ENCODE assay signal across 21 mouse cellular contexts in genomic region chr10:31144489-31144872, GRCm38 (mm10).
DNase-seq lines count a peak whose midpoint lies in the region; ATAC-seq and TF ChIP-seq lines count a peak whose summit lies in the region.
"Had no signal": no experiment of that assay in that cellular context is flagged by ENCODE, and none has a peak within 500 bp of the region (broad histone marks: within the 10 kb centered on the region; RNA-seq: fewer than 3 reads in every experiment).

No protein-coding gene starts in this region.

- no peak overlapping the region for H3K9ac ChIP-seq in forebrain, embryonic 16.5 days (replicated peaks; ENCODE audit: low read depth, low read length)
- H3K9ac ChIP-seq in forebrain, embryonic 14.5 days (ENCODE audit: low read length): no peak overlapping the region
- no peak overlapping the region for H3K9ac ChIP-seq in hindbrain, postnatal 0 days (replicated peaks; ENCODE audit: low read length)
- no peak overlapping the region for H3K9ac ChIP-seq in hindbrain, embryonic 12.5 days
- H3K9ac ChIP-seq: heart, embryonic 12.5 days; heart, embryonic 15.5 days; hindbrain, embryonic 15.5 days had no signal

- no peaks in the 10 kb centered on the region for H3K9me3 ChIP-seq in forebrain, embryonic 16.5 days (ENCODE audit: control insufficient read depth, low read length)
- no peaks in the 10 kb centered on the region for H3K9me3 ChIP-seq in forebrain, embryonic 14.5 days (replicated peaks; ENCODE audit: control insufficient read depth, low read length)
- no peaks in the 10 kb centered on the region for H3K9me3 ChIP-seq in hindbrain, postnatal 0 days (ENCODE audit: low read length)
- H3K9me3 ChIP-seq in hindbrain, embryonic 12.5 days (replicated peaks): no peaks in the 10 kb centered on the region
- H3K9me3 ChIP-seq: heart, embryonic 12.5 days; heart, embryonic 15.5 days; hindbrain, embryonic 10.5 days; hindbrain, embryonic 15.5 days had no signal

- DNase-seq in forebrain, embryonic 14.5 days (ENCODE audit: low spot score): no peak
- DNase-seq in hindbrain, postnatal 0 days (ENCODE audit: low spot score): peak; percentile 7
- peak; percentile 37 for DNase-seq in brain, embryonic 14.5 days (ENCODE audit: low read depth)
- peak; percentile 20 for DNase-seq in brain, embryonic 18.5 days (ENCODE audit: low read depth, low spot score)
- DNase-seq: adrenal gland, adult 2 months; adrenal gland, postnatal 14 days; cerebellum, adult 18-20 months; gastrocnemius, postnatal 25 days; heart, adult 18-20 months; heart, postnatal 10 days; heart, postnatal 36 days; kidney, adult 18-20 months had no signal

- TF ChIP-seq POLR2A in brain, embryonic 14.5 days (IDR thresholded peaks at IDR 0.05; ENCODE audit: borderline replicate concordance, extremely low read depth, insufficient read depth, insufficient read length, poor library complexity, severe bottlenecking): no peak

- no peak for TF ChIP-seq CTCF in hindbrain, postnatal 0 days (IDR thresholded peaks at IDR 0.05; ENCODE audit: low read depth)
- TF ChIP-seq CTCF in brain, embryonic 14.5 days (IDR thresholded peaks at IDR 0.05; ENCODE audit: borderline replicate concordance, extremely low read depth, insufficient read depth, insufficient read length): no peak

- H3K27me3 ChIP-seq in forebrain, embryonic 16.5 days (replicated peaks; ENCODE audit: control insufficient read depth, insufficient read depth, low read length): no peaks in the 10 kb centered on the region
- no peaks in the 10 kb centered on the region for H3K27me3 ChIP-seq in forebrain, embryonic 14.5 days (replicated peaks; ENCODE audit: control insufficient read depth, insufficient read depth, low read length)
- H3K27me3 ChIP-seq in hindbrain, postnatal 0 days (ENCODE audit: insufficient read depth, low read length): no peaks in the 10 kb centered on the region
- no peaks in the 10 kb centered on the region for H3K27me3 ChIP-seq in hindbrain, embryonic 12.5 days
- H3K27me3 ChIP-seq: heart, embryonic 12.5 days; heart, embryonic 15.5 days; hindbrain, embryonic 15.5 days had no signal

- ATAC-seq in forebrain, embryonic 16.5 days: peak; percentile 83
- no peak for ATAC-seq in forebrain, embryonic 14.5 days
- no peak for ATAC-seq in hindbrain, postnatal 0 days
- no peak for ATAC-seq in hindbrain, embryonic 12.5 days (ENCODE audit: low FRiP score)
- ATAC-seq: CD4-positive, CD25-positive, alpha-beta regulatory T cell, adult 4 months; inflammation-experienced regulatory T-cells, adult 6 months; intestine, embryonic 16.5 days had no signal

- WGBS in forebrain, embryonic 16.5 days: 79% methylated on average over 3 of the region's 3 CpGs
- WGBS in forebrain, embryonic 14.5 days: 87% methylated on average over 3 of the region's 3 CpGs
- WGBS in hindbrain, postnatal 0 days: 59% methylated on average over 3 of the region's 3 CpGs
- WGBS in hindbrain, embryonic 12.5 days: 85% methylated on average over 3 of the region's 3 CpGs

- no peaks in the 10 kb centered on the region for H3K36me3 ChIP-seq in forebrain, embryonic 16.5 days (ENCODE audit: control insufficient read depth, insufficient read depth)
- H3K36me3 ChIP-seq in forebrain, embryonic 14.5 days (ENCODE audit: control insufficient read depth, insufficient read depth, low read length): no peaks in the 10 kb centered on the region
- H3K36me3 ChIP-seq in hindbrain, postnatal 0 days (ENCODE audit: insufficient read depth, low read length): no peaks in the 10 kb centered on the region
- H3K36me3 ChIP-seq in hindbrain, embryonic 12.5 days: no peaks in the 10 kb centered on the region
- H3K36me3 ChIP-seq: heart, embryonic 12.5 days; heart, embryonic 15.5 days; hindbrain, embryonic 10.5 days; hindbrain, embryonic 15.5 days had no signal

- H3K4me1 ChIP-seq in forebrain, embryonic 16.5 days (replicated peaks; ENCODE audit: control insufficient read depth, insufficient read depth, low read length): no peaks in the 10 kb centered on the region
- no peaks in the 10 kb centered on the region for H3K4me1 ChIP-seq in forebrain, embryonic 14.5 days (ENCODE audit: control insufficient read depth, insufficient read depth, low read length)
- H3K4me1 ChIP-seq in hindbrain, postnatal 0 days (ENCODE audit: insufficient read depth, low read length): no peaks in the 10 kb centered on the region
- H3K4me1 ChIP-seq in hindbrain, embryonic 12.5 days: no peaks in the 10 kb centered on the region
- H3K4me1 ChIP-seq: heart, embryonic 12.5 days; heart, embryonic 15.5 days; hindbrain, embryonic 10.5 days; hindbrain, embryonic 15.5 days had no signal

- no peak overlapping the region for H3K4me2 ChIP-seq in forebrain, embryonic 16.5 days (ENCODE audit: low read length)
- no peak overlapping the region for H3K4me2 ChIP-seq in forebrain, embryonic 14.5 days (ENCODE audit: low read length)
- no peak overlapping the region for H3K4me2 ChIP-seq in hindbrain, postnatal 0 days (ENCODE audit: low read depth, low read length)
- H3K4me2 ChIP-seq in hindbrain, embryonic 12.5 days (replicated peaks): no peak overlapping the region
- H3K4me2 ChIP-seq: heart, embryonic 12.5 days; heart, embryonic 15.5 days; hindbrain, embryonic 15.5 days had no signal

- H3K4me3 ChIP-seq in forebrain, embryonic 16.5 days (replicated peaks; ENCODE audit: low read length): no peak overlapping the region
- no peak overlapping the region for H3K4me3 ChIP-seq in forebrain, embryonic 14.5 days (ENCODE audit: low read depth, low read length)
- no peak overlapping the region for H3K4me3 ChIP-seq in hindbrain, postnatal 0 days (ENCODE audit: low read length)
- H3K4me3 ChIP-seq in hindbrain, embryonic 12.5 days: no peak overlapping the region
- H3K4me3 ChIP-seq: heart, embryonic 12.5 days; heart, embryonic 15.5 days; hindbrain, embryonic 10.5 days; hindbrain, embryonic 15.5 days had no signal

- no peak overlapping the region for H3K27ac ChIP-seq in forebrain, embryonic 16.5 days (ENCODE audit: low read length)
- H3K27ac ChIP-seq in forebrain, embryonic 14.5 days (ENCODE audit: low read depth, low read length): no peak overlapping the region
- no peak overlapping the region for H3K27ac ChIP-seq in hindbrain, postnatal 0 days
- H3K27ac ChIP-seq in hindbrain, embryonic 12.5 days: no peak overlapping the region
- H3K27ac ChIP-seq: heart, embryonic 15.5 days; hindbrain, embryonic 10.5 days; hindbrain, embryonic 15.5 days had no signal
